Mouse (Mus musculus) frontal cortex, adult (tissue): ENCODE data around the gene Hcst.
A peak's percentile ranks its signal among the peaks of the same experiment; 100 is the strongest.

Experiments
- ATAC-seq: cut with Nextera tagmentation; 2 replicates; pipeline ENCODE4 v1.9.2; 2017; ENCODE audit warnings: mild to moderate bottlenecking, moderate library complexity, mixed read lengths; ENCODE audit not compliant: low TSS enrichment

The Hcst gene

GRCm38 (mm10) chr7:30419561-30420499 is at the start of gene Hcst:
Gene Hcst (minus strand): TSS chr7:30419854.
- no peak for ATAC-seq

DNA sequence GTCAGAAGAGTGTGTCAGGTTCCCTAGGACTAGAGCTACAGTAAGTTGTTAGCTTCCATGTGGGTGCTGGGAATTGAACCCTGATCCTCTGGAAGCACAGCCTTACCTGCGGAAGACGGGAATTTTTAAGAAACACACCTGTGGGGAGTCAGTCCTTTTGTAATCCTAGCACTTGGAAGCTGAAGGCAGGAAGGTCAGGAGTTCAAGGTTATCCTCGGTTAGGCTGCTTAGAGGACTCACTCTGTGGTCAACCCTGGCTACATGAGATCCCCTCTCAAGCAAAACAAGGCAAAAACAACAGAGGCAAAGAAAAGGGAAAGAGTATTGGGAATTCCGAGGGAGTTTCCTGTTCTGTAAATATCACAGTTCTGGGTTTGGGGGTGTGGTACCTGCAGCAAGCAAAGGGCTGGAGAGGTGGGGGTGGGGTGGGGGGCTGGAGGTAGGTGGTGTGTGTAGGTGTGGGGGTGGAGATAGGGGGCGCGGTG is 45.2 kb upstream of the Hcst start:
- no peak for ATAC-seq

- 0 out of 2 replicates have a peak, but pooled peaks have one; percentile 44 for ATAC-seq
Measured at GRCm38 (mm10) chr7:30463996-30464395, 44.3 kb upstream of the Hcst start.

DNA sequence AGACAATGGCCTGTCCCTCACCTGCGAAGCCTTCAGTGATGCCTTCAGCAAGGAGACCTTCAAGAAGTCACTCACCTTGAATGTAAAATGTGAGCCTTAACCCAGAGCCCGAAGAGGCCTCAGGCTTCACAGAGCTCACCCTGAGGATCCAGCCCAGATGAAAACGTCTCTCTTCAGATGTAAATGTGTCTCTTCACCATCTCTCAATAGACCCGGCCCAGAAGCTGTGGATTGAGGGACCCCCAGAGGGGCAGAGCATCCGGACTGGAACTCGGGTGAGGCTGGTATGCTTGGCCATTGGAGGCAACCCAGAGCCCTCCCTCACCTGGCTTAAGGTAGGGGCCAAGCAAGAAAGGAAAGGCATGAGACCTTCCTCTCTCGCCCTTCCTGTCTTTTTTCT is 43.9 kb upstream of the Hcst start:
- ATAC-seq: no peak

DNA sequence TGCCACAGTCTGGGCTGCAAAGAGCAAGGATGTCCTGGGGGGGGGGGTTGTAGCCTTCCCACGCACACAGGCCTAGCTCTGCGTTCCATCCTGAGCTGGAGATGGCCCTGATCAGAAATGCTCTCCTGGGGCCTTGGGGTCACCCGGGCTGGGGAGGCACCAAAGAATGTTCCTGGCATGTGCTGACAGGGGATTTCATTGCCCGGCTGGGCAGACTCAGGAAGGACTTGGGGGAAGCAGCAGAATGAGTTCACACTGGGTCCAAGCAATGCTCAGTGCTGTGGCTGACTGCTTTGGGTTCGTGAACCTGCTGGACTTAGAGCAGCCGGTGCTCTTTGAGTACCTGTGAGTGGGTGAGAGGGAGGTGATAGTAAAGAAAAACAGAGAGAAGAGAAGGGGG is 39.8 kb upstream of the Hcst start:
- no peak for ATAC-seq

GRCm38 (mm10) chr7:30457629-30458330 is 38.1 kb upstream of the Hcst start, which contains the start of the genes Kirrel2 and Nphs1:
Gene Kirrel2 (minus strand): TSS chr7:30457690.
Gene Nphs1 (plus strand): TSS chr7:30458315.
- ATAC-seq: peak; percentile 90

GRCm38 (mm10) chr7:30456911-30457628 is 37.4 kb upstream of the Hcst start:
- ATAC-seq: peak; percentile 50; the same call in 1 of the 2 replicates

DNA sequence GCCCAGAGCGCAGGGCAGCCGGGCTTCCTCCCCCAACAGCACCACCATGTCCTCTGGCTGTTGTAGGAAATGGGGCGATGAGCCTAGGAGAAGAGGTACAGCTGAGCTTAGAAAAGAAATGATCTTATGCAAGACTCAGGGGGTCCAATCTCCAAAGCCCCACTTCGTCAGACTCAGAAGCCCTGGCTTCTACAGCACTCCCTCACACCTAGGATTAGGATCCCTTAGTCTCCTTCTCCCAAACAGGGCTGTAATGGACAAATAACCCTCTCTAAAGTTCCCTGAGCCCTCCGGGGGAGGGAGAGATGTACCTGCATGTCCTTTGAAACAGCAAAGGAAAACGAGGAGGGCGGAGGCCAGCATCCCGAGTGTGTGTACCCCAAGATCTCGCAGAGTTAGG is 36.8 kb upstream of the Hcst start:
- ATAC-seq: no peak

- ATAC-seq: no peak
Measured at GRCm38 (mm10) chr7:30454259-30454658, 34.6 kb upstream of the Hcst start.

DNA sequence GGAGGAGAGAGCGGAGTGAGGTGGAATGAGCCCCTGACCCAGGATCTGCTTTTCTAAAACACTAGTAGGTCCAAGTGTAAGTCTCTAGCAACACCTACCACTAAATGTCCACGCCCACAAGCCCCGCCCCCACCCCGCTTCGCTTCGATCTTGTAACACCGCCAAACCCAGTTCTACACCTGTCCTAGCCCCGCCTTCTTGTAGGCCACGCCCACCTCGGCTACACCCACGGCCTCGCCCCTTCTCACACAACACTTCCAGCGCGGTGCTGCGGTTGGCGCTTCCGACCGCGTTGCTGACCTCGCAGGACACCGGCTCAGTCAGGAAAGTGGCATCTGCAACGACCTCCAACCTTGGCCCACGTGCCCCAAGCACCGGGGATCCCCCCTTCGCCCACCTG is 34.1 kb upstream of the Hcst start:
- no peak for ATAC-seq

- ATAC-seq: no peak
Measured at GRCm38 (mm10) chr7:30453327-30453726, 33.7 kb upstream of the Hcst start.

DNA sequence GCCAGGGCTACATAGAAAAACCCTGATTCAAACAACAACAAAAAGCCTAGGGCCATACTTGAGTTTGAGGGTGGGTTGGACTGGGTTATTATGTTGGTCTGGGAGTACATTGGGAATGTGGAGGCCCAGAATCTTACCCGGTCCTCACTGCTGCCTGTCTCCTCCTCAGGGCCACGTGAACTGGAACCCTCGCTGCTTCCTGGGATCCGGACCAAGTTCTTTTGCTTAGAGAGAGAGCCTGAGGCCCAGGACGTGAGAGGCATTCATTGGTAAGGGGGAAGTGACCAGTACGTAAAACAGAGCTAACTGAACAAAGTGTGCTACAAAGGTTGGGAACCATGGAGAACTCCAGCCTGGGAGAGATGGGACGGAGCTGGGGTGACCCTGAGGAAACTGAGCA is 30.6 kb upstream of the Hcst start:
- ATAC-seq: peak; percentile 22; the same call in 1 of the 2 replicates

- peak; percentile 70 for ATAC-seq
Measured at GRCm38 (mm10) chr7:30444971-30445751, 25.5 kb upstream of the Hcst start, which contains the start of gene Aplp1. Gene Aplp1 (minus strand): TSS chr7:30445535.

DNA sequence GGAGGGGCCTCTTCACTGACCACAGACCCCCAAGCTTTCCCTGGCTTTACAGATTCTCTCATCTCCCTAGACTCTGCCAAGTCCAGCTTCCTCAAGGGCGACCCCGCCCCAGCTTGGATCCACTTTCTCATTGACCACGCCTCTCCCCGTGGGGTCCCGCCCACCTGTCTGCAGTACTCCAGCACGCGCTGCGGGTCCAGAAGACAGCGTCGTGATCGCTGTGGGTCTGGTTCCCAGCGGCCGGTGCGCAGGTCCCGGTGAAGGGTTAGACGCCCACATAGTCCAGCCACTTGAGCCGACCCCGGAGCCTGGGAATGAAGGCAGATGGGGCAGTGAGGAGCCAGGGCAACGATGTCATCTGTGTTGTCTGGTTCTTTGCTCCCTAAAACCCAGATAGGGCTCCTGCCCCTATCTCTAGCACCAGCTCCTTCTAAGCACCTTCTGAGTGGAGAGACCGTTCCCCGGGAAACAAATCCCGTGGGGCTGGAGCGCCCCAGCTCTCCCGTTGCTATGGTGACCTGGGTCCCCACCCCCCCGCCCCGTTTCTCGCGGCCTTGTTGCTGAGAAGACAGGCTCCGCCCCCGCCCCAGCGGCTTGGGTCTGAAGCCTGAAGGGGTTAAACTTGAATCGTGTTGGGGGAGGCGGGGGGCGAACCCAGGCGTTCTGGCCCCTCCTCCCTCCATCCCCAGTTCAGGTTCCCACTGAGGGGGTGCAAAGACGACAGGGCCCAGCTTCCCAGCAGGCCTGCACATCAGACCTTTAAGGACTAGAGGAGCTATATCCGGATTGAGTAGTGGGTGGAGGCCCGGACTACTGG is 24.7 kb upstream of the Hcst start:
- ATAC-seq: peak; percentile 28; the same call in 1 of the 2 replicates

GRCm38 (mm10) chr7:30443696-30444095 is 24.0 kb upstream of the Hcst start:
- ATAC-seq: no peak

DNA sequence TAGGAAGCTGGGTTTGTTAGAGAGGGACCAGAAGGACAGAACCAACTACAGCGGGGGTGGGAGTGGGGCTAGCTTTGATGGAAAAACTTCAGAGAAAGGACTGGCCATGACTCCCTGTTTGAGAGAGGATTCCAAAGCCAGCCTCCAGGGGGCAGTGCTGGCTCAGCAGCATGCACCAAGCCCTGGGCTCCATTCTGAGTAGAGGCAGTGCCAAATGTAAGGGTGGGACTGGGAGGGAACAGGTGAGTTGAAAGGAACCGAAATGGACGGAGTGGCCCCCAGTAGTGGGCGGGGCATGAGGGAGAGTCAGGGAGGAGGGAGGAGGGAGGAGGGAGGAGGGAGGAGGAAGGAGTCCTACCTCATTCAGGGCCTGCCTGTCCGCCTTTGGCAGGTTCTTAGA is 21.0 kb upstream of the Hcst start:
- no peak for ATAC-seq

DNA sequence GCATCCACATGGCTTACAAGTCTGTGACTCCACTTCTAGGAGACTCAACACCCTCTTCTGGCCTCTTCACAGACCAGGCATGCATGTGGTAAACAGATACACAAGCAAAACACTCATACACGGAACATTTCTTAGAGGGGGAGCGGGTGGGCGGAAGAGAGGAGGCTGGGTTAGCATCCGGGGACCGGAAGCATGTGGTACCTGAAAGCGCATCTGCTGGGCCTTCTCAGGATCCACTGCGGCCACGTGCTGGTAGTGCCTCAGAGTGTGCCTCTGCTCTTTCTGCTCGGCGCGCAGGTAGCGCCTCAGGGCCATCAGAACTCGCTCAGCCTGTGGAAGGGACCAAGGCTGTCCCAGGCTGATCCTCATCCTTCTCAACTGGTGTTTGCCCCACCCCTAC is 20.1 kb upstream of the Hcst start:
- ATAC-seq: no peak

DNA sequence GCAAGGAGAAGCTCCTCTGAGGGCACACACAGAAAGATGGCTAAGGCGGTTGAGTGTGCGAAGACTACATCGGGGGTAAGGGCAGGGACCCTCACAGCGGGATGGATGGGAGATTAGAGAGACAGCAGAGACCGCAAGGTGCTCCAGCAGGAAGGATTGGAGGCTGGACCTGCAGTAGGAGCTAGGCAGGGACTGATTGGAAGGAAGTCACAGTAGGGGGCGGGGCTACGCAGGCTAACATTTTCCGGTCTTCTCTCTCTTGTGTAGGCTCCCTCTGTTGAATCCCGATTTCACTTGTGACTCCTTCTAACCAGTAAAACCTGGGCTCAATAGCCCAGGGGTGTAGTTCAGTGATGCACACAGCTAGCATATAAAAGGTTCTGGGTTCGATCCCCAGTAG is 17.2 kb upstream of the Hcst start:
- ATAC-seq: no peak

DNA sequence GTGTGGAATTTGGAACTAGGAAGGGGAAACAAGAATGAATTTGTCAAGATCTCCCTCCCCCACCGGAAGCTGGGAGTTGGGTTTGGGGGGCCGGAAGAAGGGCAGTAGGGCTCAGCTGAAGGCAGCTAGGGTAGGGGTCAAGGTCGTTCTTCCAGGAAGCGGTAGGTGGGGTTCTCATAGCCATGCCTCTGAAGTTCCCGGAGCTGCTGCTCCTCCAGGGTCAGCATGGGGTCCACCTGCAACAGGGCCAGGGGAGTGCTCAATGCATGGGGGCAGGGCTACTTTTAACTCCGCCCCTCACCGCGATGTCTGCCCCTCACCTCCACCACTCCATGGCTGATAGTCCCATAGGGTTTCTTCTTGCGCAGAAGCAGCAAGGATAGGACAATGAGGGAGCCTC is 15.5 kb upstream of the Hcst start:
- no peak for ATAC-seq

GRCm38 (mm10) chr7:30434701-30435100 is 15.0 kb upstream of the Hcst start:
- ATAC-seq: no peak
